In genomic region chr12:108761209-108761608, GRCm38 (mm10) we compare ENCODE assay signal across 9 mouse cellular contexts. TPM values are rescaled to one million over a fixed set of nuclear protein-coding genes. Genes with fewer than 3 reads are reported as not detected.
DNase-seq lines count a peak whose midpoint lies in the region; ATAC-seq lines count a peak whose summit lies in the region.
"Had no signal": no experiment of that assay in that cellular context is flagged by ENCODE, and none has a peak within 500 bp of the region (broad histone marks: within the 10 kb centered on the region; RNA-seq: fewer than 3 reads in every experiment).

No protein-coding gene starts in this region.

- peak; percentile 17 for DNase-seq in adrenal gland, adult 2 months
- no peak for DNase-seq in adrenal gland, adult 18-20 months (ENCODE audit: low spot score in 2 of 2)
- DNase-seq in c-Kit-positive CD71-negative TER-119-negative erythroid progenitor cells, embryonic 14.5 days (ENCODE audit: low read depth): peak; percentile 30
- no peak for DNase-seq in liver, embryonic 13.5 days
- DNase-seq in spleen, adult 12 weeks (ENCODE audit: low spot score): peak; percentile 21
- no peak for DNase-seq in cerebellum, adult 11-12 months
- no peak for DNase-seq in cerebellum, postnatal 10 days
- DNase-seq in cerebellum, postnatal 4 days (ENCODE audit: low spot score in 2 of 2): no peak

- ATAC-seq in liver, embryonic 13.5 days (ENCODE audit: low read depth): no peak

- no peaks in the 10 kb centered on the region for H3K36me3 ChIP-seq in liver, embryonic 13.5 days
- H3K36me3 ChIP-seq: neural tube, embryonic 13.5 days had no signal

- H3K4me2 ChIP-seq in liver, embryonic 13.5 days: no peak overlapping the region
- H3K4me2 ChIP-seq: neural tube, embryonic 13.5 days had no signal

- H3K27me3 ChIP-seq in liver, embryonic 13.5 days: no peaks in the 10 kb centered on the region
- H3K27me3 ChIP-seq: neural tube, embryonic 13.5 days had no signal

- H3K9ac ChIP-seq in liver, embryonic 13.5 days: 0 out of 2 replicates have a peak overlapping the region, but pooled peaks have one; percentile 12
- H3K9ac ChIP-seq: neural tube, embryonic 13.5 days had no signal

- H3K9me3 ChIP-seq in liver, embryonic 13.5 days (replicated peaks): no peaks in the 10 kb centered on the region
- H3K9me3 ChIP-seq: neural tube, embryonic 13.5 days had no signal

- 25% methylated on average over 4 of the region's 4 CpGs for WGBS in liver, embryonic 13.5 days (ENCODE audit: insufficient replicate concordance)

- H3K4me3 ChIP-seq in liver, embryonic 13.5 days (replicated peaks): no peak overlapping the region
- H3K4me3 ChIP-seq: neural tube, embryonic 13.5 days had no signal

- H3K4me1 ChIP-seq in liver, embryonic 13.5 days (replicated peaks): peaks cover 75% of the 10 kb centered on the region

- H3K27ac ChIP-seq in liver, embryonic 13.5 days: peak overlapping the region; percentile 72
- H3K27ac ChIP-seq: neural tube, embryonic 13.5 days had no signal

RNA-seq across cellular contexts. Expression of gene Yy1, which starts 31.6 kb away (rescaled TPM):
- total RNA-seq in adrenal gland, adult 2 months (2021): 100 to 1,000 TPM in 1 of 2 experiments, 10 to 100 TPM in 1; 56.2 to 102 TPM
- polyA plus RNA-seq in adrenal gland, adult 2 months (2012; rRNA removed): 22.5 and 27.8 TPM in 2 replicates
- 10 to 100 TPM; 55.5 to 79.9 TPM for total RNA-seq in adrenal gland, adult 18-20 months (2021)
- polyA plus RNA-seq in liver, embryonic 13.5 days (2015; fragmentation: Nextera tagmentation; extraction: Ambion mirVana): 7.7 and 10.6 TPM in 2 replicates

RNA-seq across cellular contexts. Expression of gene Degs2, which starts 59.1 kb away (rescaled TPM):
- total RNA-seq in adrenal gland, adult 2 months (2021): under 1 TPM in 1 of 2 experiments, not detected in 1; 0.17 TPM
- polyA plus RNA-seq in adrenal gland, adult 2 months (2012; rRNA removed): 0.10 and 0.27 TPM in 2 replicates
- total RNA-seq in adrenal gland, adult 18-20 months (2021): under 1 TPM in 1 of 2 experiments, not detected in 1; 0.17 TPM
- polyA plus RNA-seq in liver, embryonic 13.5 days (2015; fragmentation: Nextera tagmentation; extraction: Ambion mirVana): 0.12 and 0.16 TPM in 2 replicates

Comparison
In these comparisons a context has a peak if more than half of its experiments do, and no peak if none do; other contexts are left out.
1. DNase-seq: peak in adrenal gland, adult 2 months (single experiment), c-Kit-positive CD71-negative TER-119-negative erythroid progenitor cells, embryonic 14.5 days (single experiment) and spleen, adult 12 weeks (single experiment); none in adrenal gland, adult 18-20 months (0 of 2), liver, embryonic 13.5 days (single experiment), cerebellum, adult 11-12 months (single experiment), cerebellum, postnatal 10 days (0 of 2) and cerebellum, postnatal 4 days (0 of 2).